Mouse (Mus musculus): ENCODE measurements at regions not wholly inside any gene's neighbourhood (a gene's known extent, or its start where the extent isn't known, plus 50 kb on each side); places are given as distances from the start of the nearest gene placed in this dataset.
A peak's percentile ranks its signal among the peaks of the same experiment; 100 is the strongest.
"Not testable (repeated sequence)": the region's sequence is repeated elsewhere in the genome, so short reads cannot be mapped to it uniquely, and the experiment has no call there.

- no peak for DNase-seq (ENCODE audit: low spot score in 2 of 2)
These were observed 284.0 kb downstream of the Rapgef2 start for GRCm38 (mm10) chr3:79002173-79002848.

GRCm38 (mm10) chr3:79001754-79002153, 284.6 kb downstream of the Rapgef2 start:
- DNase-seq (ENCODE audit: low spot score in 2 of 2), result no peak

- no peak for DNase-seq (ENCODE audit: low spot score in 2 of 2)
These were observed 286.0 kb downstream of the Rapgef2 start for GRCm38 (mm10) chr3:79000293-79000692.

- DNase-seq (ENCODE audit: low spot score in 2 of 2), result no peak
These were observed 286.5 kb downstream of the Rapgef2 start for GRCm38 (mm10) chr3:78999803-79000202.

- DNase-seq (ENCODE audit: low spot score in 2 of 2), result peak; percentile 78 to 83
These were observed 298.2 kb downstream of the Rapgef2 start for GRCm38 (mm10) chr3:78988120-78988519.

GRCm38 (mm10) chr3:78986726-78987125, 299.6 kb downstream of the Rapgef2 start:
- DNase-seq (ENCODE audit: low spot score in 2 of 2), result no peak

GRCm38 (mm10) chr3:78981057-78981456, 305.3 kb downstream of the Rapgef2 start:
- DNase-seq (ENCODE audit: low spot score in 2 of 2), result no peak

- DNase-seq (ENCODE audit: low spot score in 2 of 2), result no peak
These were observed 307.5 kb downstream of the Rapgef2 start for GRCm38 (mm10) chr3:78978781-78979180.

- DNase-seq (ENCODE audit: low spot score in 2 of 2), result peak in 1 of 2 experiments; percentile 10
These were observed 319.4 kb downstream of the Rapgef2 start for GRCm38 (mm10) chr3:78966683-78967549.

- peak in 1 of 2 experiments; percentile 27 for DNase-seq (ENCODE audit: low spot score in 2 of 2)
These were observed 322.0 kb downstream of the Rapgef2 start for GRCm38 (mm10) chr3:78964231-78964858.

GRCm38 (mm10) chr3:78958781-78959180, 327.5 kb downstream of the Rapgef2 start:
- peak in 1 of 2 experiments; percentile 36 for DNase-seq (ENCODE audit: low spot score in 2 of 2)

- DNase-seq (ENCODE audit: low spot score in 2 of 2), result no peak
These were observed 331.0 kb downstream of the Rapgef2 start for GRCm38 (mm10) chr3:78955364-78955763.

- not testable (repeated sequence) for DNase-seq (ENCODE audit: low spot score in 2 of 2)
These were observed 336.9 kb downstream of the Rapgef2 start for GRCm38 (mm10) chr3:78949385-78949784.

- no peak for DNase-seq (ENCODE audit: low spot score in 2 of 2)
These were observed 337.6 kb downstream of the Rapgef2 start for GRCm38 (mm10) chr3:78948700-78949099.

- DNase-seq (ENCODE audit: low spot score in 2 of 2), result peak in 1 of 2 experiments; percentile 51
These were observed 338.1 kb downstream of the Rapgef2 start for GRCm38 (mm10) chr3:78948171-78948570.

GRCm38 (mm10) chr3:78947183-78947582, 339.1 kb downstream of the Rapgef2 start:
- no peak for DNase-seq (ENCODE audit: low spot score in 2 of 2)

- no peak for DNase-seq (ENCODE audit: low spot score in 2 of 2)
These were observed 342.1 kb downstream of the Rapgef2 start for GRCm38 (mm10) chr3:78944185-78944584.

- DNase-seq (ENCODE audit: low spot score in 2 of 2), result no peak
These were observed 353.3 kb downstream of the Rapgef2 start for GRCm38 (mm10) chr3:78932975-78933374.

GRCm38 (mm10) chr3:78919850-78920249, 366.5 kb downstream of the Rapgef2 start:
- no peak for DNase-seq (ENCODE audit: low spot score in 2 of 2)

GRCm38 (mm10) chr3:78919407-78919806, 366.9 kb downstream of the Rapgef2 start:
- DNase-seq (ENCODE audit: low spot score in 2 of 2), result peak; percentile 31 to 62

- peak; percentile 23 to 42 for DNase-seq (ENCODE audit: low spot score in 2 of 2)
These were observed 378.0 kb downstream of the Rapgef2 start for GRCm38 (mm10) chr3:78908196-78908844.

- DNase-seq (ENCODE audit: low spot score in 2 of 2), result no peak
These were observed 378.5 kb downstream of the Rapgef2 start for GRCm38 (mm10) chr3:78907778-78908177.

Measured in heart, adult 9 months (tissue).